Mouse (Mus musculus) lung, postnatal 0 days (tissue): Measurements from ENCODE around the gene Utp4.

Source experiments
- CTCF ChIP-seq: IDR thresholded peaks from 2 replicates; pipeline ENCODE4 v1.5.1; 2016; ENCODE audit warnings: antibody characterized with exemption, mild to moderate bottlenecking
- EP300 ChIP-seq: IDR thresholded peaks from 2 replicates; pipeline ENCODE4 v1.6.1; 2016; ENCODE audit warnings: antibody characterized with exemption, mild to moderate bottlenecking, control low read depth

DNA sequence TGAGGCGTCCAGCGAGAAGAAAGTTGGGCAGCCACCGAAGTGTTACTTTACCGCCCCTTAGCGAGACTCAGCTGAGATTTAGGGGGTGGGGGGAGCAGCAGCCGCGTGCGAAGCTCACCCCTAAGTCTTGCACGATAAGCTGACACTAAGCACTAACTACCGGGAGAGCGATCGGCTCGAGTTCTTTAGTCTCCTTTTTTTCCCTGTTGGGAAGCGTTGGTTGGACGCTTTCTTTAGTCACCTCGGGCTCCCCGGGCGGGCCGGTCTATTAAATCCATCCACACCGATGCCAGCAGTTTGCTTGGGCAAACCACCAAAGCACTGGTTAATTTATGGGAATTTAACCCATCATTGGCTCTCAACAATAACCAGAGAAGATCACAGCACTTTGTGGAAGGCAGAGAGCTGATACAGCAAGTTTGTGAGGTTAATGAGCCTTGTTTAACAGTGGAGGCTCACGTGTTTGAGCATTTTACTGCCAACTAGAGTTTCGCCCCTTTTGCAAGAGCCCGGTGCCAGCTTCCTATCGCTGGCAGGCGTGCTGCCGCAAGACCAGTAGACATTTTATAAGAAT lies 43.1 kb downstream of the Utp4 start:
- TF ChIP-seq CTCF (no peak), EP300 (no peak)
